Mouse (Mus musculus) lung, postnatal 10 days (tissue): ENCODE data around the gene Gm16253.
A peak's percentile ranks its signal among the peaks of the same experiment; 100 is the strongest.

ENCODE experiments used
- DNase-seq: peaks from one replicate; pipeline ENCODE4 v3.0.0; 2021

Gene Gm16253

DNA sequence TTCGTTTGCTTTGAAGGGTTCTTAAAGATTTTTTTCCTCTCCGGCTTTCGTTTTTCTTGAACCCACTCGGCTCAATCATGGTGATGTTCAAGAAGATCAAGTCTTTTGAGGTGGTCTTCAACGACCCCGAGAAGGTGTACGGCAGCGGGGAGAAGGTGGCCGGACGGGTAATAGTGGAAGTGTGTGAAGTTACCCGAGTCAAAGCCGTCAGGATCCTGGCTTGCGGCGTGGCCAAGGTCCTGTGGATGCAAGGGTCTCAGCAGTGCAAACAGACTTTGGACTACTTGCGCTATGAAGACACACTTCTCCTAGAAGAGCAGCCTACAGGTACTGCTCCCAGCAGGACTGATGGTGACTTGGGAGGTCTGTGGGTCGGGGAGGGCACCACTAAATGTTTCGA is 18.6 kb upstream of the Gm16253 start:
- DNase-seq: peak; percentile 54

DNA sequence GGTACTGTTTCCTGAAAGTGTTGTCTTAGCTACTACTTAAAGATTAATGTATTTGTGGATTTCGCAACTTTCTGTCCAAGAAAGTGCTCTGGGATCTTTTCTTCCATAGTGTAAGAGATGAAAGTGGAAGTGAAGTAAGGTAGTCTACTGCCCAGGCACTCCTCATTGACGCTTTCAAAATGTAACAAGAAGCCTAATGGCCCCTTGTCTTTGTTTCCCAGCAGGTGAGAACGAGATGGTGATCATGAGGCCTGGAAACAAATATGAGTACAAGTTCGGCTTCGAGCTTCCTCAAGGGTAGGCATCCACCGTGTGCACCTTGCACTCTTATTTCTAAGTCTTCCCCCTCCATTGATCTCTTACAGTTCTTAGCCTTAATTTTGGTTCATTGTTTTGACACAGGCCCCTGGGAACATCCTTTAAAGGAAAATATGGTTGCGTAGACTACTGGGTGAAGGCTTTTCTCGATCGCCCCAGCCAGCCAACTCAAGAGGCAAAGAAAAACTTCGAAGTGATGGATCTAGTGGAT is 18.1 kb upstream of the Gm16253 start:
- DNase-seq: no peak

- no peak for DNase-seq
Measured at GRCm38 (mm10) chr3:96559398-96559910, 17.3 kb upstream of the Gm16253 start.

DNA sequence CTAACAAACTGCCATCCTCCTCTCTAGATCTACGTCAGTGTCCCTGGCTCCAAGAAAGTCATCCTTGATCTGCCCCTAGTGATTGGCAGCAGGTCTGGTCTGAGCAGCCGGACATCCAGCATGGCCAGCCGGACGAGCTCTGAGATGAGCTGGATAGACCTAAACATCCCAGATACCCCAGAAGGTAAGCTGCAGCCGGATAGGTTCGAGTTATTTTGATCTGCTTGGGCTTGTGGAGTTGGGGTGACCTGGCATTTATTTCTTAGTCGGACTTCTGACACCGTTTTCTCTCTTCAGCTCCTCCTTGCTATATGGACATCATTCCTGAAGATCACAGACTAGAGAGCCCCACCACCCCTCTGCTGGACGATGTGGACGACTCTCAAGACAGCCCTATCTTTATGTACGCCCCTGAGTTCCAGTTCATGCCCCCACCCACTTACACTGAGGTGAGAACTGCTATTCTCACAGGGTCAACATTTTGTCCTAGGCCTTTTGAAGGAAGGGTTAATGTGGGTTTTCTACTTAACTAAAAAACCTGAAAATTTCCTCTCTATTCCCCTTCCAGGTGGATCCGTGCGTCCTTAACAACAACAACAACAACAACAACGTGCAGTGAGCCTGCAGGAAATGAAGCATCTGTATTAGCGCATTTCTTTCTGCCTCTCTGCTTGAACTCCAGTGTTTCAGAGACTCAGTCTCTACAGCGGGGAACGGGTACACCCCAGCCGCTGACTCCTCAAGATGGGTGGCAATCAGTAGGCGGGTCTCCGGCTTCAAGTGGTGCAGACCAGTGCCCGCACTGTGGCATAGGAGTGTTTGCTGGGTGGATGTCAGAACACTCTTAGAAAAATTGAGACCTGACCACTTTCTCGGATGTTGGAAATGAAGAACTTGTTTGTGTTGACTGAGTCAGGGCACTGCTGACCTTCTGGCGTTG is 16.6 kb upstream of the Gm16253 start:
- no peak for DNase-seq

DNA sequence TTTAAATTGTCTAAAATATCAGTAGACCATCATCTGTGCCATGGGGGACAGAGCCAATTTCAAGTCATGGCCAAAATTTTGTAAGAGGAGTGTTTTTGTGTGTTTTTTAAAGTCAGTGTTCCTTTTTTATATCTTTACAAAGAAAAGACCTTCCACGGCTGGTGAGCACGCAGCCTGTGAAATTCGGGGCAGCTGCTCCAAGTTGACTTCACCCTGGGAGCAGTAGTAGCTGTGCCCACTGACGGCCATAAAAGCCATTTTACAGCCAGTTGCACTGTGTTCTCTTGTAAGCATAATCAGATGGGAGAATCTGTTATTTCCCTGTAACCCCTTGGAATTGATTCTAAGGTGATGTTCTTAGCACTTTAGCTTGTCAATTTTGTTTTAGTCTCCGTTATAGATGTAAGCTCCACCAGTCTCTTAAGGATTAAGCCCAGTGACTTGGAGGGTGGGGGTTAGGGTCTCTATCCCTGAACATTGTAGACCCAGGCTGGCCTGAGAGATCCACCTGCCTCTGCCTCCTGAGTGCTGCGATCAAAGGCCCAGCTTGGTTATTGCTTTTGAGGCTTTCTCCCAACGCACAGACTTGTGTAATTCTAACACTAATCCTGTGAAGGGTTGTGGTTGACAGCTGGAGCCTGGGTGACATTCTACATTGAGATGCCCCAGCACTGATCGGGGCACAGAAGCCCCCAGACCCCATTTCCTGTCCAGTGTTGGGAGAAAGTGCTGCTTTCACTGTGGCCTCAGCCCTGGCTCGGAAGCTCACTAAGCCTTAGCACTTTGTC is 15.7 kb upstream of the Gm16253 start:
- no peak for DNase-seq

DNA sequence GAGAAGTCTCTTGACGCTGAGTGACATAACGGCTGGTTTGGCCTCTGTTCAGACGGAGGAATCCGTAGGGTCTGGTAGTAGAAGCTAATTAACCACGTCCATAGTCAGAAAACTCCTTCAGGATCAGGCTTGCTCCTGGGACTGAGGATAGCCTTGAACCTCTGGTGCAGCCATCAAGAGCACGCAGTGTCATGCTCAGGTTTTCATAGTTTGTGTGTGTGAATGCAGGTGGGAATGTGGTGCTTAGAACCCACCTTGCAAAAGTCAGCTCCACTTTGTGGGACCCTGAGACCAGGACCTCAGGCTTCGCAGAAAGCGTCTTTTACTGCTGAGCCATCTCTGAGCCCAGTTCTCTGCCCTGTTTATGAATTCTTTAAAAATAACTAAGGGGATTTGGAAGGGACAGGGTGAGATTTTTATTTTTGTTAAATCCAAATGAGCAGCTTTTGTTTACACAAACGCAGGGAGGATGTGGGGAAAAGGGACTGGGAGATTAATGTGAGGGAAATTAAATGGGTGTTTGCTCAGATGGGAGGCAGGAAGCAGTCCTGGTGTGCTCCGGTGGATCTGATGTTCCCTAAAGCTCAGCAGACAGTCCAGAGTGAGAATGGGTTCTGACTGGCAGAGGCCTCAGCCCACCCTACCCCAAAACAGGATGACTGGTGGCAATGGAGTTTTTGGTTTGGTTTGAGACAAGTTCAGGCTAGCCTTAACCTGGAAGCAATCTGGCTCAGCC is 14.7 kb upstream of the Gm16253 start:
- peak; percentile 64 for DNase-seq

- no peak for DNase-seq
Measured at GRCm38 (mm10) chr3:96563267-96563666, 13.5 kb upstream of the Gm16253 start.

DNA sequence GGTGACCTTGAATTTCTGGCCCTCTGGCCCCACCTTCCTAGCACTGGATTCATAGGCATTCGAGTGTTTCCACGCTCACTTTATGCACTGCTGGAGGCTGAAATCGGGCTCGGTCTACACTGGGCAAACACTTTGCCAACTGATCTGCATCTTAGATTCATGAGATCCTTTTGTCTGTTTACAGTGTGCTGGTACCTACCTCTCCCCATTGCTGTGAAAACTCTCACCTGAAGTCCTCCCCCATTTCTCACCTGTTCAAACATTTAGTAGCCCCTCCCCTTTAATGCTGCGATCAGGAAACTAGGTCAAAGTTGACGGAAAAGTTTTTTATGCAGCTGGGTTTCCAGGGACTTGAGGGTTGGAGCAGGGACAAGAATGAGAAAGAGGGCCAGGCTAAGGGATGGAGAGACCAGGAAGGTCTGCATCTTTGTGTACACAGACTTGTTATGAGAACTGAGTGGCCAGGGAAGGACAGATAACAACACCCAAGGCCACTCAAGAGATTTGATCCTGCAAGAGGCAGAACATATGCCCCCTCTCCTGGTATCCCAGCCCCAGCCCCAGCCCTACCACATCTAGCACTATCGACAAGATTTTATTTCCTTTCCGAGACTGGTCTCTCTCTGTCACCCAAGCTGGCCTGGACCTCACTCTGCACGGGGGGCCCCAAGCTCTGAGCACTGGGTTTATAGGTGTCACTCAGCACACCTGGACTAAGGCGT is 12.7 kb upstream of the Gm16253 start:
- peak; percentile 68 for DNase-seq

DNA sequence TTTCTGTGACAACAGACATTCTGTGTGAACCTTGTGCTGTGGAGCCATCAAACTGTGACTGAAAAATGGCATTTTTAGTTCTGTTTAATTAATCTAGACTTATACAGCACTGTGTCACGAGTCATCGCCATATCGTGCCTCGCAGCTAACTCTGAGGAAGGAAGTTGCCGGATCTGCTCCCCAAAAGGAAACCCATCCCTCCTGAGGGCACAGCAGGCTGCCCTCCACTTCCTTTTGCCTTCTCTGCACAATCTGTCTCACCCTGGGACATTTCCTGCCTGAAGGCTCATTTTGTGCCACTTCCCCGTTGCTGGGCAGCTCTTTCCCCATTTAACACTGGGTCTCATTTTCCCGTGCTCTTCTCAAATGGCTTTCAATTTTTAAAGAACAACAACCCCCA is 12.2 kb upstream of the Gm16253 start:
- DNase-seq: peak; percentile 74

GRCm38 (mm10) chr3:96565105-96565504 is 11.7 kb upstream of the Gm16253 start:
- DNase-seq: no peak

DNA sequence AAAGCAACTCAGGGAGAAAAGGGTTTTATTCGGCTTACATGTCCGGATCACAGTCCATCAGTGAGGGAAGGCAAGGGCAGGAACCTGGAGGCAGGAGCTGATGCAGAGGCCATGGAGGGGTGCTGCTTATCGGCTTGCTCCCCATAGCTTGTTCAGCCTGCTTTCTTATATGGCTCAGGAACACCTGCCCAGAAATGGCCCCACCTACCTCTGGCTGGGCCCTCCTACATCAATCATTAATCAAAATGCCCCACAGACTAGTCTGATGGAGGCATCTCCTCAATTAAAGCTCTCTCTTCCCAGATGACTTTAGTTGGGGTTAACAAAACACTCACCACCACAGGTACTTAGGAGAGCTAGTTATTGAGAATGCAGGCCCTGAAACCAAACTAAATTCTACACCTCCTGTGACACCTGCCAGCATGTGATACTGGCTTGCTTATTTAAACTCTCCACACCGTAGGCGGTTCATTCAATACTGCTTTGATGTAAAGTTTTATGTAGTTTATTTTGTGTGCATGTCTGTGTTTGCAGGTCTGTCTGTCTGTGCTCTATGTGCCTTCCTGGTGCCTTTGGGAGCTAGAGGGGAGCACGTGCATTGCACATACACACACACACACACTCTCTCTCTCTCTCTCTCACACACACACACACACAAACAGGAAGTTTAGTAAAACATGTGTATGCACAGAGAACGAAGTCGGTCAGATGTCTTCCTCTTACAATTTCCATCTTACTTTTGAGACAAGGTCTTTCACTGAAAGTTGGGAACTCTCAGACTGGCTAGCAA is 9.9 kb upstream of the Gm16253 start:
- DNase-seq: no peak

GRCm38 (mm10) chr3:96568605-96569004 is 8.2 kb upstream of the Gm16253 start:
- DNase-seq: no peak

GRCm38 (mm10) chr3:96569506-96569905 is 7.3 kb upstream of the Gm16253 start:
- no peak for DNase-seq

GRCm38 (mm10) chr3:96569966-96570605 is 6.7 kb upstream of the Gm16253 start:
- DNase-seq: no peak

GRCm38 (mm10) chr3:96570643-96571042 is 6.1 kb upstream of the Gm16253 start:
- no peak for DNase-seq

GRCm38 (mm10) chr3:96571336-96571735 is 5.4 kb upstream of the Gm16253 start:
- no peak for DNase-seq

DNA sequence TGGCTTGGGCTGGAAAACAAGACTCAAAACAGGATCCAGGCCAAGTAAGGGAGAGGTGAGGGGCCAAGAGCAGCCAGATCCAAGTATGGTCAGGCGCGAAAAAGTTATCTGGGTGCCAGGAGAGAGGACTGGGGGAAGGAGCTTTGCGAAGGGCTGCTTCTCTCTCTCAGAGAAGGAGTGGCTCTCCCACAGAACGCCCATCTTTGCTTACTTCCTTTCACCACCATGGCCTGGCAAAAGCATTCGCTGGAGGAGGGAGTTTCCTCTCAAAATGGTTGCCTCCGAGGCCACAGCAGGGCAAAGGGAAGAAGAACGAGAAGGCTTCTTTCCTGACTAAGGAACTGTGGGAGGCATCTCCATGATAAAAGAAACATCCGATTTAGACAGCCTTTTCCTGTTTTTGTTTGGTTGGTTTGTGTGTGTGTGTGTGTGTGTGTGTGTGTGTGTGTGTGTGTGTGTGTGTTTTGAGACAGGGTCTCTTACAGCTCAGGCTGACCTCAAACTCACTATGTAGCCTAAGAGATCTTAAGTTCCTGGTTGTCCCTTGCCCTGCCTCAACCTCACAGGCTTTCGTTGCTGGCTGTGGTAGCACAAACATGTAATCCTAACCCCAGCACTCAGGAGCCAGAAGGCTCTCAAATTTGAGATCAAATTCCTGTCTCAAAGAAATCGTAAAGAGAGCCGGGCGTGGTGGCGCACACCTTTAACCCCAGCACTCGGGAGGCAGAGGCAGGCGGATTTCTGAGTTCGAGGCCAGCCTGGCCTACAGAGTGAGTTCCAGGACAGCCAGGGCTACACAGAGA is 4.7 kb upstream of the Gm16253 start:
- DNase-seq: peak; percentile 74

DNA sequence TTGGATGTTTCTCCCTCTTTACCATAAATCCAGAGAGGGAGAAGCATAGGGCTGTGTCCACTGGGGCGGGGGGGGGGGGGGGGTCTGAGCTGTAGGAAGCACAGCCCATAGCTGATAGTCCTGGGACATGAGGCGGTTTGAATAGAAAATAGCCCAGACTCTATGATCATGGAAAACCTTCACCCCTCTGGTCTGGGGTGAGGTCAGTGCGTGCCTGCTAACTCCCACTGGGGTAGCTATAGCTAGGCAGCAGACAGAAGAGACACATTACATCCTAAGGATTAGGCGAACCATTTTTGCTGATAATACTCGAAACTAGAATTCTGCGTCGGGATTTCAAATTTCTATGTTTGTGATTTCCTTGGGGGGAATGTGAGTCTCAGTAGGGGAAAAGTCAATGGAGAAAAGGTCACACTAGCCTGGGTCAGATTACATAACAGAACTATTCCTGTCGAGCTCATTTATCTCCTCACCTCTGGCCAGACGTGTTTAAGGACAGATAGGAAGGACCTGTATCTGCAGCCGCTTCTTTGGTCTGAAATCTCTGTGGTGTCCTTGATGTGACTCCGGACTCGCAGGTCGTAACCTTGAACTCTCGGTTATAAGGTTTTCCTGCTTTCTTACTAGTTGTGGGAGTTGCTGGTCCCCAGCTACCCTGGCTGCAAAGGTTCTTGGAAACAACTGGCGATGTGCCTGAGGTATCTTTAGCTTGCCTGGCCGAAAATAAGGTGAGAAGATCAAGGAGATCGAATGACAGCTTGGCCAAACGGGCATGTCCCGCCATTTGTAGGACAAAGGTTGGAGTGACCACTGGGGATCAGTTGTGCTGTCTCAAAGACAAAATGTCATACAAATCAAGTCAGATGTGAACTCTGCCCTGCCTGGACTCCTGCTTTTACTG is 2.9 kb upstream of the Gm16253 start:
- DNase-seq: no peak
